In the genomic region with DNA sequence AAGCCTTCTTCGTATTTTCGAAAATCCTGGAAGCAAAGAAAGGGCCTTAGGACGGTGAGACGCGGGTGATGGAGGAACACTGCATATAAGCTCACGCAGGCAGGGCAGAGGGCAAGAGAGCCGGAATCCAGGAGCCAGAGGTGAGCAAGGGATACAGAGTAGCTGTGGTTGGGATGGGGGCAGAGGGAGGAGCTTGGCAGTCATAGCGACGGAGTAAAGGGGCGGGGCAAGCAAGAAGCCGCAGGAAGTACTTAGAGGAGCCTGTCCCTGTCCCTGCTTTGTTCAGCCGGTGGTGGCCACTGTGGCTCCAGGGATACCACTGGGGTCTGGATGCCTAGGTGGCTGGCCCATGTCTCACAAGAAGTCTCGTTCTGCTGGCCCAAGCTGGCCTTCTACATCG, we compare ENCODE assay signal across 11 mouse cellular contexts. TPM values are rescaled to one million over a fixed set of nuclear protein-coding genes. Genes with fewer than 3 reads are reported as not detected.
A peak's percentile ranks its signal among the peaks of the same experiment; 100 is the strongest.
DNase-seq lines count a peak whose midpoint lies in the region; ATAC-seq lines count a peak whose summit lies in the region.
"Had no signal": no experiment of that assay in that cellular context is flagged by ENCODE, and none has a peak within 500 bp of the region (broad histone marks: within the 10 kb centered on the region; RNA-seq: fewer than 3 reads in every experiment).

No protein-coding gene starts in this region.

- H3K9me3 ChIP-seq in kidney, embryonic 14.5 days (ENCODE audit: control insufficient read depth, low read length) = no peaks in the 10 kb centered on the region
- no peaks in the 10 kb centered on the region for H3K9me3 ChIP-seq in embryonic facial prominence, embryonic 10.5 days
- H3K9me3 ChIP-seq in hindbrain, embryonic 15.5 days = no peaks in the 10 kb centered on the region
- H3K9me3 ChIP-seq in neural tube, embryonic 11.5 days (ENCODE audit: control insufficient read depth, low read length) = no peaks in the 10 kb centered on the region

- H3K36me3 ChIP-seq in kidney, embryonic 14.5 days (ENCODE audit: control insufficient read depth, insufficient read depth, low read length) = no peaks in the 10 kb centered on the region
- no peaks in the 10 kb centered on the region for H3K36me3 ChIP-seq in embryonic facial prominence, embryonic 10.5 days (replicated peaks)
- H3K36me3 ChIP-seq in hindbrain, embryonic 15.5 days = no peaks in the 10 kb centered on the region
- no peaks in the 10 kb centered on the region for H3K36me3 ChIP-seq in neural tube, embryonic 11.5 days (ENCODE audit: control insufficient read depth, insufficient read depth, low read length)

- H3K27me3 ChIP-seq in kidney, embryonic 14.5 days (ENCODE audit: control insufficient read depth, insufficient read depth, low read length) = no peaks in the 10 kb centered on the region
- 0 out of 2 replicates have a peak, but pooled peaks cover 7% of the 10 kb centered on the region for H3K27me3 ChIP-seq in embryonic facial prominence, embryonic 10.5 days (replicated peaks; ENCODE audit: low read depth, poor library complexity, severe bottlenecking)
- no peaks in the 10 kb centered on the region for H3K27me3 ChIP-seq in hindbrain, embryonic 15.5 days
- no peaks in the 10 kb centered on the region for H3K27me3 ChIP-seq in neural tube, embryonic 11.5 days (ENCODE audit: control insufficient read depth, insufficient read depth, low read length)

- 16% methylated on average over 14 of the region's 14 CpGs for WGBS in kidney, embryonic 14.5 days
- 10% methylated on average over 14 of the region's 14 CpGs for WGBS in embryonic facial prominence, embryonic 10.5 days
- WGBS in hindbrain, embryonic 15.5 days = 15% methylated on average over 14 of the region's 14 CpGs
- 11% methylated on average over 14 of the region's 14 CpGs for WGBS in neural tube, embryonic 11.5 days

- no peak overlapping the region for H3K27ac ChIP-seq in kidney, embryonic 14.5 days (ENCODE audit: low read depth, low read length)
- peak overlapping the region; percentile 75 for H3K27ac ChIP-seq in embryonic facial prominence, embryonic 10.5 days (replicated peaks)
- no peak overlapping the region for H3K27ac ChIP-seq in hindbrain, embryonic 15.5 days (replicated peaks)
- H3K27ac ChIP-seq in neural tube, embryonic 11.5 days (ENCODE audit: low read depth, low read length) = no peak overlapping the region
- H3K27ac ChIP-seq: macrophage had no signal

- no peak for DNase-seq in kidney, adult 18-20 months
- DNase-seq in embryonic facial prominence, embryonic 10.5 days (ENCODE audit: low spot score) = peak; percentile 78
- DNase-seq in neural tube, embryonic 11.5 days (ENCODE audit: low spot score) = peak; percentile 70
- no peak for DNase-seq in layer of hippocampus, adult 9-11 months
- DNase-seq in thymus, postnatal 4 days = no peak
- DNase-seq: cerebellum, postnatal 36 days; heart, adult 18-20 months had no signal

- H3K4me2 ChIP-seq in kidney, embryonic 14.5 days (replicated peaks; ENCODE audit: low read depth, low read length) = no peak overlapping the region
- H3K4me2 ChIP-seq in hindbrain, embryonic 15.5 days = peak overlapping the region; percentile 11; the same call in 1 of the 2 replicates
- H3K4me2 ChIP-seq in neural tube, embryonic 11.5 days (ENCODE audit: low read depth) = no peak overlapping the region

- ATAC-seq in kidney, embryonic 14.5 days (ENCODE audit: low FRiP score, low TSS enrichment) = peak; percentile 69
- no peak for ATAC-seq in hindbrain, embryonic 15.5 days (ENCODE audit: low FRiP score, low read depth)
- ATAC-seq in neural tube, embryonic 11.5 days (ENCODE audit: insufficient read depth, low FRiP score, low TSS enrichment) = peak; percentile 55; the same call in 1 of the 2 replicates
- ATAC-seq in activated CD4-positive, CD25-positive, alpha-beta regulatory T cell, adult 4 months = no peak

- no peak overlapping the region for H3K9ac ChIP-seq in kidney, embryonic 14.5 days (ENCODE audit: low read depth, low read length)
- no peak overlapping the region for H3K9ac ChIP-seq in hindbrain, embryonic 15.5 days
- H3K9ac ChIP-seq in neural tube, embryonic 11.5 days (ENCODE audit: low read length) = peak overlapping the region; percentile 30

- no peaks in the 10 kb centered on the region; the same call in 1 of the 2 replicates for H3K4me1 ChIP-seq in kidney, embryonic 14.5 days (ENCODE audit: control insufficient read depth, insufficient read depth, low read length)
- H3K4me1 ChIP-seq in embryonic facial prominence, embryonic 10.5 days = peaks cover 37% of the 10 kb centered on the region
- 0 out of 2 replicates have a peak, but pooled peaks cover 4% of the 10 kb centered on the region for H3K4me1 ChIP-seq in hindbrain, embryonic 15.5 days (replicated peaks)
- no peaks in the 10 kb centered on the region for H3K4me1 ChIP-seq in neural tube, embryonic 11.5 days (ENCODE audit: control insufficient read depth, insufficient read depth, low read length)

- no peak overlapping the region for H3K4me3 ChIP-seq in kidney, embryonic 14.5 days (ENCODE audit: low read length)
- peak overlapping the region; percentile 41 for H3K4me3 ChIP-seq in embryonic facial prominence, embryonic 10.5 days
- no peak overlapping the region for H3K4me3 ChIP-seq in hindbrain, embryonic 15.5 days
- no peak overlapping the region for H3K4me3 ChIP-seq in neural tube, embryonic 11.5 days (ENCODE audit: low read depth, low read length)

RNA-seq across cellular contexts. Expression of gene Abcc8, which starts 21.8 kb away (rescaled TPM):
- 1.5 and 1.9 TPM in 2 replicates for polyA plus RNA-seq in kidney, embryonic 14.5 days (2014; fragmentation: Nextera tagmentation; extraction: Ambion mirVana)
- 0.24 and 0.50 TPM in 2 replicates for polyA plus RNA-seq in embryonic facial prominence, embryonic 10.5 days (2016; fragmentation: Nextera tagmentation; extraction: Ambion mirVana)
- polyA plus RNA-seq in hindbrain, embryonic 15.5 days (2015; fragmentation: Nextera tagmentation; extraction: Ambion mirVana) = 6.9 and 11.4 TPM in 2 replicates
- polyA plus RNA-seq in neural tube, embryonic 11.5 days (2014; fragmentation: Nextera tagmentation; extraction: Ambion mirVana) = 4.3 and 5.3 TPM in 2 replicates
- polyA plus RNA-seq in activated CD4-positive, CD25-positive, alpha-beta regulatory T cell, adult 4 months (2017; shearing (Covaris generic)) = not detected
- polyA plus RNA-seq: macrophage had no signal

RNA-seq across cellular contexts. Expression of gene Ush1c, which starts 36.7 kb away (rescaled TPM):
- polyA plus RNA-seq in kidney, embryonic 14.5 days (2014; fragmentation: Nextera tagmentation; extraction: Ambion mirVana) = 4.7 and 8.7 TPM in 2 replicates
- polyA plus RNA-seq in embryonic facial prominence, embryonic 10.5 days (2016; fragmentation: Nextera tagmentation; extraction: Ambion mirVana) = 4.4 and 5.0 TPM in 2 replicates
- 1.4 and 2.0 TPM in 2 replicates for polyA plus RNA-seq in hindbrain, embryonic 15.5 days (2015; fragmentation: Nextera tagmentation; extraction: Ambion mirVana)
- 2.8 and 3.1 TPM in 2 replicates for polyA plus RNA-seq in neural tube, embryonic 11.5 days (2014; fragmentation: Nextera tagmentation; extraction: Ambion mirVana)
- not detected for polyA plus RNA-seq in activated CD4-positive, CD25-positive, alpha-beta regulatory T cell, adult 4 months (2017; shearing (Covaris generic))
- polyA plus RNA-seq: macrophage had no signal

RNA-seq across cellular contexts. Expression of gene Otog, which starts 39.1 kb away (rescaled TPM):
- 0.03 TPM in 1 of 2 replicates, not detected in the other for polyA plus RNA-seq in kidney, embryonic 14.5 days (2014; fragmentation: Nextera tagmentation; extraction: Ambion mirVana)
- 0.14 and 0.38 TPM in 2 replicates for polyA plus RNA-seq in embryonic facial prominence, embryonic 10.5 days (2016; fragmentation: Nextera tagmentation; extraction: Ambion mirVana)
- 0.05 and 0.08 TPM in 2 replicates for polyA plus RNA-seq in hindbrain, embryonic 15.5 days (2015; fragmentation: Nextera tagmentation; extraction: Ambion mirVana)
- 0.12 TPM in 1 of 2 replicates, not detected in the other for polyA plus RNA-seq in neural tube, embryonic 11.5 days (2014; fragmentation: Nextera tagmentation; extraction: Ambion mirVana)
- not detected for polyA plus RNA-seq in activated CD4-positive, CD25-positive, alpha-beta regulatory T cell, adult 4 months (2017; shearing (Covaris generic))
- polyA plus RNA-seq: macrophage had no signal

Comparison
In these comparisons a context has a peak if more than half of its experiments do, and no peak if none do; other contexts are left out.
1. ATAC-seq: peak in kidney, embryonic 14.5 days (single experiment) and neural tube, embryonic 11.5 days (single experiment); none in hindbrain, embryonic 15.5 days (single experiment) and activated CD4-positive, CD25-positive, alpha-beta regulatory T cell, adult 4 months (single experiment).
2. DNase-seq: peak in embryonic facial prominence, embryonic 10.5 days (single experiment) and neural tube, embryonic 11.5 days (single experiment); none in kidney, adult 18-20 months (single experiment), layer of hippocampus, adult 9-11 months (single experiment) and thymus, postnatal 4 days (single experiment).